Mouse (Mus musculus) forebrain, embryonic 16.5 days (tissue): ENCODE data around the gene Ticam1. TPM values are rescaled to one million over a fixed set of nuclear protein-coding genes. Genes with fewer than 3 reads are reported as not detected.

ENCODE experiments used
- ATAC-seq: fragments of 200-750 bp; cut with Nextera tagmentation; 2 replicates; pipeline ENCODE4 v1.8.0; 2017; ENCODE audit warnings: mild to moderate bottlenecking, moderate library complexity
- H3K27ac ChIP-seq: fragments of 300-500 bp; sonication (generic); 2 replicates; pipeline ENCODE4 v1.5.1; 2014; ENCODE audit warnings: low read length, control low read depth
- H3K27me3 ChIP-seq: fragments of 300-500 bp; sonication (generic); replicated peaks from 2 replicates; pipeline ENCODE4 v1.6.1; 2014; ENCODE audit warnings: low read length; ENCODE audit not compliant: control insufficient read depth, insufficient read depth
- H3K36me3 ChIP-seq: fragments of 300-500 bp; sonication (generic); 2 replicates; pipeline ENCODE4 v1.6.1; 2014; ENCODE audit not compliant: control insufficient read depth, insufficient read depth
- H3K4me1 ChIP-seq: fragments of 300-500 bp; sonication (generic); replicated peaks from 2 replicates; pipeline ENCODE4 v1.6.1; 2014; ENCODE audit warnings: low read length; ENCODE audit not compliant: control insufficient read depth, insufficient read depth
- H3K4me2 ChIP-seq: fragments of 300-500 bp; sonication (generic); 2 replicates; pipeline ENCODE4 v1.6.1; 2014; ENCODE audit warnings: mild to moderate bottlenecking, low read length, control low read depth
- H3K4me3 ChIP-seq: fragments of 300-500 bp; sonication (generic); replicated peaks from 2 replicates; pipeline ENCODE4 v1.5.1; 2014; ENCODE audit warnings: mild to moderate bottlenecking, low read length, control low read depth
- H3K9ac ChIP-seq: fragments of 300-500 bp; sonication (generic); replicated peaks from 2 replicates; pipeline ENCODE4 v1.6.1; 2014; ENCODE audit warnings: low read depth, low read length, control low read depth
- H3K9me3 ChIP-seq: fragments of 300-500 bp; sonication (generic); 2 replicates; pipeline ENCODE4 v1.6.1; 2016; ENCODE audit warnings: low read length; ENCODE audit not compliant: control insufficient read depth
- WGBS: fragments of 180-500 bp; shearing (Covaris S2); extraction: QIAGEN DNeasy Blood & Tissue Kit; methylation state at CpG from one replicate; pipeline ENCODE4 v1.1.7; 2014; 5-methylcytosine and 5-hydroxymethylcytosine counted together
- polyA plus RNA-seq: library from polyadenylated mRNA; unstranded; fragments of >200 nt; fragmentation: Nextera tagmentation; extraction: Ambion mirVana; gene quantifications from 2 replicates; pipeline ENCODE4 v1.2.1, GENCODE M21; 2015

Gene Ticam1
- polyA plus RNA-seq: 1.6 and 1.9 TPM in 2 replicates

DNA sequence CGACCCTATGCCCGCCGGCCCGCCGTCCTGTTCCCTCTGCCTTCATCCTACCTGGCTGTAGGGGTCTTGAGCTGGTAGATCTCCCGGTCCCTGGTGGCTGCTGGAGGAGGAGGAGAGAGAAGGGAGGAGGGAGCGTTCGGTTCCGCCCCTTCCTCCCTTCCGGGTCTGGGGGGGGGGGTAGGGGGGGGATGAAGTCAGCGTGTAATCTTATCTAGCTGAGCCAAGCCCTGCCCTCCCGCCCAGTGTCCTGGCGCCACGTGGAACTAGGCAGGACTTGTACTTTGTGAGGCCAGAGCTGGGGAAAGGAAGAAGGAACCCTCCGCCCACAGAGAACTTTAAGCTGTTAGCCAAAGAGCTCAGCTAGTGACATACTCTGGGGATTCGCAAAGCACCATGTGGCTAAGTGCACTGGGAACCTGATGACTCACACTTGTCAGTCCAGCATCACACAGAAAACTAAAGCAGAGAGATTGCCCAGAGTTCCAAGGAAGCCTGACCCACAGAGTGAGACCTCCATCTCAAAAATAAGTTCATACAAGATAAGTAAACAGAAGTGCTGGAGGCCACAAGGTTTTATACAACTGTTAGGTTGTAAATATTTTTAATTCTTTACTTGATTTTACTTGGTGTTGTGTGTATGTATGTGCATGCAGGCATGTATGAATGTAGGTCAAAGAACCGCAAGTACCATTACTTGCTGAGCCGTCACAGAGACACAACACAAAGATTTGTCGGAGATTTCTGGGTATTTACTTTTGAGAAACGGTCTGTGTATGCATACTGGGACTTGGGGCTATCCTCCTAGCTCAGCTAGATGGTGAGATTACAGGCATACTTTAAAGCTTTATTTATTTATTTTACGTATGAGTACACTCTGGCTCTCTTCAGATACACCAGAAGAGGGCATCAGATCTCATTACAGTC is at the start of gene Ticam1:
TSS of gene Ticam1 (minus strand) at position 144 of the 924 bp plus-strand sequence.
- 8% methylated on average over 16 of the region's 21 CpGs for WGBS
- H3K9ac ChIP-seq: peak within 1 kb of the TSS; percentile 73
- peak within 1 kb of the TSS; percentile 87 for H3K4me2 ChIP-seq
- H3K27ac ChIP-seq: peak within 1 kb of the TSS; percentile 33; the same call in 1 of the 2 replicates
- no peaks in the 10 kb centered on the region for H3K27me3 ChIP-seq
- peaks cover 11% of the 10 kb centered on the region for H3K4me1 ChIP-seq
- no peaks in the 10 kb centered on the region for H3K36me3 ChIP-seq
- H3K9me3 ChIP-seq: no peaks in the 10 kb centered on the region
- peak within 1 kb of the TSS; percentile 54 for H3K4me3 ChIP-seq
- peak; percentile 80 for ATAC-seq

DNA sequence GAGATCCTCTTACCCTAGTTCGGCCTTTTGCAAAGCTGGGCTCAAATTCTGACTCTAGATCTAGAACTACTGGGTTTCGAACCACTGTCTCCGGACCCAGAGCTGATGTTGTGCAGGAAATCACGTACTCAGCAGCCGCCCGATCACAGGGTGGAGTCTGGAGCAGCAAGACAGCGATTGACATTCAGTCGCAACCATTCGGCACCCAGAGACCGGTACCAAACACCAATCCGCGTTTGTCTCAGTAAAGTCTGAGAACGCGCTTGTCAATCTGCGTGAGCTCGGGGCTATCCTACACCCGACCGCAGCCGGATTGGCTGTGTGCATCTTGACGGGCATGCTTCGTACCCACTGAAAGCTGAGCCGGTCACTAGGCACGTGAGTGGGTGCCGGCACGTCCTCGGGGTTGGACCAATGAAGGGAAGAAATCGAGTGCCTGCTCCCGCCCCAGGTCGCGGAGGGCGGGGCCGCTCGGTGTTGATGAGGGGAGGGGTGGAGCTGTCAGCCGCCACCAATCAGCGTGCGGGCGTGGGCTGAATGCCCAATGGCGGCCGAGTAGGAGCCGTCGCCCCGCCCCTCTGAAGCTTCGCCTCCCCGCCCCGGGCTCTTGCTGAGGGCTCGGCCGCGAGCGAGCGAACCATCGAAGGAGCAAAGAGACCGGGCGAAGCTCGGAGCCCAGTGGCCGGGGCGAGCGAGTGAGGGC is 49.0 kb upstream of the Ticam1 start, which contains the start of gene Kdm4b:
TSS of gene Kdm4b (plus strand) at position 613 of the 703 bp plus-strand sequence.
- H3K27me3 ChIP-seq: no peaks in the 10 kb centered on the region
- WGBS: under 1% methylated on average over 55 of the region's 57 CpGs
- peak within 1 kb of the TSS; percentile 95 for H3K27ac ChIP-seq
- H3K36me3 ChIP-seq: no peaks in the 10 kb centered on the region
- peak within 1 kb of the TSS; percentile 85 for H3K4me2 ChIP-seq
- peak within 1 kb of the TSS; percentile 96 for H3K9ac ChIP-seq
- H3K4me1 ChIP-seq: peaks cover 31% of the 10 kb centered on the region
- H3K4me3 ChIP-seq: peak within 1 kb of the TSS; percentile 91
- no peaks in the 10 kb centered on the region for H3K9me3 ChIP-seq
- peak; percentile 100 for ATAC-seq

DNA sequence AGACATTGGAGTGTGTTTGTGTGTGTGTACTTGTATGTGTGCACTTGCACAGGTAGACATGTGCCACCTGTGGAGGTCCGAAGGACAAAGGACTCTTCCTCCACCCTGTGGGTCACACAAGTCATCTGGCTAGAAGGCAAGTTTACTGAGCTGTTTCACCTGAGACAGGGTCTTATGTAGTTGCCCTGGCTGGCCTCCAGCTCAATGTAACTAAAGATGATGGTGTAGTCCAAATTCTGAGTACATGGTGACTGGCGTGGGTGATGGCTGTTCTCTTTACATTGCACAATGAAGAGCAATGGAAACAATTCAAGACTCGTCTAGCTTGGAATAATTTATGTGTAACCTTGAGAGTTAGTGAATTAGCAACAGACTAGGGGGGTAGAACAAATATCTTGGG is 47.8 kb upstream of the Ticam1 start:
- H3K9ac ChIP-seq: no peak overlapping the region
- H3K27me3 ChIP-seq: no peaks in the 10 kb centered on the region
- no peaks in the 10 kb centered on the region for H3K36me3 ChIP-seq
- WGBS: 61% methylated on average over 3 of the region's 3 CpGs
- no peak for ATAC-seq
- no peaks in the 10 kb centered on the region for H3K9me3 ChIP-seq
- no peak overlapping the region for H3K27ac ChIP-seq
- H3K4me3 ChIP-seq: no peak overlapping the region
- peaks cover 22% of the 10 kb centered on the region for H3K4me1 ChIP-seq
- H3K4me2 ChIP-seq: no peak overlapping the region

DNA sequence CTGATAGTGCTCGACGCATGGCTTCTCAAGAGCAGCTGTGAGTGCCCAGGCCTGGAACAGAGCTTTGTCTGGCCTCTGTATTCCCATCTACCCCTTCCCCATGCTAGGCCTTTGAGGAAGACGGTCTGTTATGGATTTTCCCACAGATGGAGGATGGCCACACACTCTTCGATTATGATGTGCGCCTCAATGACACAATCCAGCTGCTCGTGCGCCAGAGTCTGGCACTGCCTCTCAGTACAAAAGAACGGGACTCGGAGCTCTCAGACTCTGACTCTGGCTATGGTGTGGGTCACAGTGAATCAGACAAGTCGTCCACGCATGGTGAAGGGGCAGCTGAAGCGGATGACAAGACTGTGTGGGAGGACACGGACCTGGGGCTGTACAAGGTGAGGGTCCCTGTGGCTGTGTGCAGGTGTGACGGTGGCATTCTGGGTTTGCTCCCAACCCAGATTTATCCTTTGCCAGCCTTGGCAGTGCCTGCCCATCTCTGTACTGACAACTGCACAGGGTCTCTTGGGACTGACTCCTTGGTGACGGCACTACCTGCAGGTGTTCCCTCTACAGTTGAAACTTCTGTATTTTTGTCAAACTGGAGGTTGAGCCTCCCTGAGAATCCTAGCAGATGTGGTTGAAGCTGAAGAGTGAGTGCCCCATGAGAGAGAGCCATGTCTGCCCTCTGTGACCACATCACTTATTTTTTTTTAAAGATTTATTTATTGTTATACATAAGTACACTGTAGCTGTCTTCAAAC is 32.8 kb upstream of the Ticam1 start:
- WGBS: 86% methylated on average over 15 of the region's 15 CpGs
- Histone ChIP-seq H3K9me3 (no peaks in the 10 kb centered on the region), H3K4me1 (peaks cover 18% of the 10 kb centered on the region), H3K27ac (no peak overlapping the region), H3K9ac (no peak overlapping the region), H3K4me2 (no peak overlapping the region), H3K4me3 (no peak overlapping the region), H3K36me3 (no peaks in the 10 kb centered on the region), H3K27me3 (no peaks in the 10 kb centered on the region)
- no peak for ATAC-seq

DNA sequence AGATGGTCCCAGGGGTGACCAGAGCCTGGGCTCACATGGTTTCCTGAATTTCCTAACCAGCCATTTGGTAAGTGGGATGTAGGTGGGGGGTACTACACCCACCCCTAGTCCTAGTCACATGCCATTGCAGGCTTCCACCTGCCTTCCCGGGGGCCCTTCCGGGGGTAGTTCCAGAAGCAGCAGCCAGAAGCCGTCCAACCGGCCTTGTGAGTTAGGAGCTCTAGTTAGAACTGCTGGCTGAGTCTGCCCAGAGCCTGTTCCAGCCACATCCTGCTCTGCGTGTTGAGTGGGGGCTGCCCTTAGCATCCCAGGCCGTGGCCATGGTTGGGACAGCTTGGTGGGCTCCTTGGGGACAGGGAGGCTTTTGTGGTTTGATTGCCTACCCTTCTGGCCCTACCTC is 31.5 kb upstream of the Ticam1 start:
- no peaks in the 10 kb centered on the region for H3K27me3 ChIP-seq
- 83% methylated on average over 6 of the region's 6 CpGs for WGBS
- no peak for ATAC-seq
- no peaks in the 10 kb centered on the region for H3K9me3 ChIP-seq
- no peak overlapping the region; the same call in 1 of the 2 replicates for H3K9ac ChIP-seq
- H3K36me3 ChIP-seq: no peaks in the 10 kb centered on the region
- H3K27ac ChIP-seq: no peak overlapping the region
- no peak overlapping the region for H3K4me3 ChIP-seq
- no peak overlapping the region for H3K4me2 ChIP-seq
- H3K4me1 ChIP-seq: peaks cover 25% of the 10 kb centered on the region

DNA sequence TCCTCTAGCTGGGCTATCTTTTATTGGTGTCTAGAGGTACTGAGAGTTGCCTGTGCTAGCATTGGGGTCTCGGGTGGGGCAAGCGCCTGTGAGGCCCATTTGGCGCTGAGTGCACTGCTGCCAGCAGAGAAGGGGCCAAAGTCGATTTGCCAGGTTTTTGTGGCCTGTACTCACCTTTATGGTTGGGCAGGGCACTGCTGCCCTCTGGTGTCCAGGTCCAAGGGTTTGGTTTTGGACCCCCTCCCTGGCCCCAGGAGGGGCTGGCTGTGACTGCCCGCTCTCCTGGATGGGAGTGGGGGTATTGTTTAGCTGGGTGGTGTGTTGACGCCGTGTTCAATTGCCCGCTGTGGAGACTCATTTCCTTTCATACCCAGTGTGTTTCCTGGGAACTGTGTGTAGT is 29.2 kb upstream of the Ticam1 start:
- Histone ChIP-seq H3K4me3 (no peak overlapping the region), H3K4me1 (peaks cover 26% of the 10 kb centered on the region), H3K9me3 (no peaks in the 10 kb centered on the region), H3K9ac (0 out of 2 replicates have a peak overlapping the region, but pooled peaks have one; percentile 11), H3K4me2 (peak overlapping the region; percentile 16), H3K36me3 (no peaks in the 10 kb centered on the region), H3K27ac (no peak overlapping the region), H3K27me3 (no peaks in the 10 kb centered on the region)
- no peak for ATAC-seq
- WGBS: 50% methylated on average over 8 of the region's 8 CpGs

DNA sequence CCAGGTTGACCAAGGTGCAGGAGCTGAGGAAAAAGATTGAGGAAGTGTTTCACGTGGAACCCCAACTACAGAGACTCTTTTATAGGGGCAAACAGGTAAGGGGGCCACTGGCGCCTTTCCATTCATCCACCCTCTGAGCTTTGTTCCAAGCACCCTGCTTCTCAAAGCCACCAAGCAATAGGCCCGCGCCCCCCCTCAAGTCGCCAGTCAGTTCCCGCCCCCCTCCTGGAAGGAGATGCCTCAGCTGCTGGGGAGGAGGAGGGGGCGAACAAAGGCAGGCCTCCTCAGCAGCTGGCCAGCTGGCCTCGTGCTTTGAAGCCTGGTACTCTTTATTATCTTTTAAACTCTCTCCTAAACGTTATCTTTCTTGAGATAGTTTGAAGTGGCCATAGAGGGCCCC is 28.6 kb upstream of the Ticam1 start:
- no peaks in the 10 kb centered on the region for H3K27me3 ChIP-seq
- no peak overlapping the region for H3K27ac ChIP-seq
- no peaks in the 10 kb centered on the region for H3K36me3 ChIP-seq
- H3K9me3 ChIP-seq: no peaks in the 10 kb centered on the region
- peak overlapping the region; percentile 83 for H3K4me3 ChIP-seq
- WGBS: 20% methylated on average over 9 of the region's 9 CpGs
- no peak for ATAC-seq
- peaks cover 26% of the 10 kb centered on the region for H3K4me1 ChIP-seq
- H3K9ac ChIP-seq: no peak overlapping the region; the same call in 1 of the 2 replicates
- H3K4me2 ChIP-seq: peak overlapping the region; percentile 90

DNA sequence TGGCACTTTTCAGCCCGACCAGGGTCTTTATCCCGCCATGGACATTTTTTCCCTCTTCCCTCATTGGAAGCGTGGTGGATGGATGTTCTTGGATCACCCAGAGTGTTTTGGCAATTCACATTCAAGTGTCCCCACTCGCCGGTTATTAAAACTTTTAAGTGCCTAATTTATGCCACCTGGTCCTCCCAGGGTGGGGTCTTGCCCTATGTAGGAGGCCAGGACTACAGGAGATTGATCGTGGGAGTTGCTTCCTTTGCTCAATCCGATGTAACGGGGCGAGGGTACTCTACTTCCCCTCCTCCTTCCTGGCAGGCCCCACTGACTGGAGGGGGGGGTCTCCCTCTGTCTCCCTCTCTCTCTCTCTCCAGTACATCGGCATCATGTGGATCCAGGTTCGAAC is 28.1 kb upstream of the Ticam1 start:
- peak overlapping the region; percentile 83 for H3K4me3 ChIP-seq
- no peaks in the 10 kb centered on the region for H3K27me3 ChIP-seq
- peak overlapping the region; percentile 37 for H3K9ac ChIP-seq
- no peak for ATAC-seq
- H3K36me3 ChIP-seq: no peaks in the 10 kb centered on the region
- H3K27ac ChIP-seq: no peak overlapping the region
- no peaks in the 10 kb centered on the region for H3K9me3 ChIP-seq
- WGBS: 11% methylated on average over 11 of the region's 11 CpGs
- H3K4me1 ChIP-seq: peaks cover 26% of the 10 kb centered on the region
- H3K4me2 ChIP-seq: peak overlapping the region; percentile 90
